Mouse (Mus musculus) ES-E14 (cell line): Measurements from ENCODE around the gene Pdzd8.

Experiments used
- MAFK ChIP-seq: IDR thresholded peaks from 2 replicates; pipeline ENCODE4 v1.6.1; 2014; ENCODE audit warnings: mild to moderate bottlenecking, low read depth, low read length, inconsistent platforms; ENCODE audit not compliant: insufficient read depth
- ZC3H11A ChIP-seq: IDR thresholded peaks from 2 replicates; pipeline ENCODE4 v1.6.1; 2012; ENCODE audit warnings: low read depth, mild to moderate bottlenecking, inconsistent platforms, low read length, borderline replicate concordance

- no peak for TF ChIP-seq MAFK
- TF ChIP-seq ZC3H11A: no peak
These were observed 29.0 kb downstream of the Pdzd8 start for GRCm38 (mm10) chr19:59316571-59316970.
